Mouse (Mus musculus): ENCODE data around the gene Lrrc3b.

The Lrrc3b gene

GRCm38 (mm10) chr14:15438485-15439157 is at the start of gene Lrrc3b:
Gene Lrrc3b (minus strand): TSS chr14:15438987.
- DNase-seq (ENCODE audit: low read depth, low spot score): peak; percentile 84

- DNase-seq (ENCODE audit: low read depth, low spot score): no peak
These were observed 38.9 kb upstream of the Lrrc3b start for GRCm38 (mm10) chr14:15477668-15478067.

- peak; percentile 48 for DNase-seq (ENCODE audit: low read depth, low spot score)
These were observed 697 bp downstream of the Lrrc3b start for GRCm38 (mm10) chr14:15438096-15438484.

- DNase-seq (ENCODE audit: low read depth, low spot score): peak; percentile 10
These were observed 1.3 kb downstream of the Lrrc3b start for GRCm38 (mm10) chr14:15437501-15437941.

- no peak for DNase-seq (ENCODE audit: low read depth, low spot score)
These were observed 1.7 kb downstream of the Lrrc3b start for GRCm38 (mm10) chr14:15437046-15437445.

- DNase-seq (ENCODE audit: low read depth, low spot score): no peak
These were observed 2.2 kb downstream of the Lrrc3b start for GRCm38 (mm10) chr14:15436586-15436985.

- DNase-seq (ENCODE audit: low read depth, low spot score): no peak
These were observed 6.4 kb downstream of the Lrrc3b start for GRCm38 (mm10) chr14:15432396-15432795.

- no peak for DNase-seq (ENCODE audit: low read depth, low spot score)
These were observed 17.2 kb downstream of the Lrrc3b start for GRCm38 (mm10) chr14:15421624-15422023.

- DNase-seq (ENCODE audit: low read depth, low spot score): no peak
These were observed 27.9 kb downstream of the Lrrc3b start for GRCm38 (mm10) chr14:15410686-15411534.

- no peak for DNase-seq (ENCODE audit: low read depth, low spot score)
These were observed 53.3 kb downstream of the Lrrc3b start for GRCm38 (mm10) chr14:15385536-15385935.

GRCm38 (mm10) chr14:15384972-15385371 is 53.8 kb downstream of the Lrrc3b start:
- DNase-seq (ENCODE audit: low read depth, low spot score): no peak

GRCm38 (mm10) chr14:15384532-15384931 is 54.3 kb downstream of the Lrrc3b start:
- DNase-seq (ENCODE audit: low read depth, low spot score): no peak

GRCm38 (mm10) chr14:15383133-15383532 is 55.7 kb downstream of the Lrrc3b start:
- DNase-seq (ENCODE audit: low read depth, low spot score): no peak

- DNase-seq (ENCODE audit: low read depth, low spot score): no peak
These were observed 61.4 kb downstream of the Lrrc3b start for GRCm38 (mm10) chr14:15377368-15377767.

- no peak for DNase-seq (ENCODE audit: low read depth, low spot score)
These were observed 62.0 kb downstream of the Lrrc3b start for GRCm38 (mm10) chr14:15376786-15377185.

GRCm38 (mm10) chr14:15374271-15374670 is 64.5 kb downstream of the Lrrc3b start:
- DNase-seq (ENCODE audit: low read depth, low spot score): no peak

- no peak for DNase-seq (ENCODE audit: low read depth, low spot score)
These were observed 65.8 kb downstream of the Lrrc3b start for GRCm38 (mm10) chr14:15372985-15373384.

GRCm38 (mm10) chr14:15365045-15365444 is 73.7 kb downstream of the Lrrc3b start:
- no peak for DNase-seq (ENCODE audit: low read depth, low spot score)

- no peak for DNase-seq (ENCODE audit: low read depth, low spot score)
These were observed 78.9 kb downstream of the Lrrc3b start for GRCm38 (mm10) chr14:15359893-15360292.

- DNase-seq (ENCODE audit: low read depth, low spot score): no peak
These were observed 79.7 kb downstream of the Lrrc3b start for GRCm38 (mm10) chr14:15359134-15359533.

- DNase-seq (ENCODE audit: low read depth, low spot score): peak; percentile 53
These were observed 83.3 kb downstream of the Lrrc3b start for GRCm38 (mm10) chr14:15355512-15355911.

- DNase-seq (ENCODE audit: low read depth, low spot score): no peak
These were observed 84.5 kb downstream of the Lrrc3b start for GRCm38 (mm10) chr14:15354299-15354698.

- DNase-seq (ENCODE audit: low read depth, low spot score): no peak
These were observed 105.7 kb downstream of the Lrrc3b start for GRCm38 (mm10) chr14:15333130-15333529.
